Mouse (Mus musculus) fat pad, adult 2 months (tissue): Measurements from ENCODE around the gene Atxn7.

Experiments used
- DNase-seq: peaks from one replicate; pipeline ENCODE4 v3.0.0-alpha.2; 2011; ENCODE audit warnings: low read depth, low spot score; ENCODE audit errors: extremely low read depth

The Atxn7 gene

DNA sequence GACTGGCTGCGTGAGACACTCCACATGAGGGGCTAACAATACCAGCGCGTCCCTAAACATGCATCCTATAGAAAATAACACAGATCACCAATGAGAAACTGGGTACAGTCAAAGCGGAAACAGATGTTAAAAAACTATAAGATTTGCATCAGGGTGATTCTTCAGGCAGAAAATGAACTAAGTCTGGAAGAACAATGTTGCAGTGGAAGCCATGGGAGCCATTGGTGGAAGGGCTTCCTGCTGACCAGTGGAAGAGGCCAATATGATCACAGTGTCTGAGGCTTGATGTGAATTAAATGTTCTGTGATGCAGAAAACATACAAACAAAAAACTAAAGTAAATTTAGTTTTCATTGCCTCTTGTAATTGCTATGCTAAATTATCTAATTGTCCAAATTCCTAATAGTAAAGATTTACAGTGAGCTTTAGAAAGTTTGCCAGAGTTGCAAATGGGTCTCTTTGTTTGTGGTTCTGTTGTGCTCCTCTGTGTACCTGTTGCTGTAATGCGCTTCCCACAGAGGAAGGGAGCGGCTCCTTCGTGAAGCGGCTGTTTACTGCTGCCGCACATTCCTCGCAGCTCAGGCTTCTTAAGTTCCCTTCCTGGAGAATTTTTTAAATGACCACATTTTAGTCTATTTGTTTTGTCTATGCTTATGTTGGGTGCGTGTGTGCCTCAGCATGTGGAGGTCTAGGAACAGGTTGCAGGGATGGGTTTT is 101.4 kb downstream of the Atxn7 start:
- no peak for DNase-seq

DNA sequence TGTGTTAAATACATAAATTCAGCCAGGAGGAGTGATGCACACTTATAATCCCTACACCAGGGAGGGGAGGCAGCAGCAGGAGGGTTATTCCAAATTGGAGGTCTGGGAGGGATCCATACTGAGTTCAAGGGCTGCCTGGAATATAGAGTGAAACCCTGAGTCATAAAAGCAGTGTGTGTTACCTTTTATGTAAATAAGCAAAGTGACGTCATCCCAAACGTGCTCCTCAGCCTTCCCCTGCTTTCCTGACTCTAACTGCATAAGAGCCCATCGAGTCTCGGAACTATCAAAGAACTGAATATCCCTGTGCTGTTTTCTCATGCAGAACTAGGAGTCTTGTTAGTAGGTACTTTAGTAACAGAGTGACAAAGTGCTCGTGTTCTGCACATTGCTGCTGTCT is 102.1 kb downstream of the Atxn7 start:
- no peak for DNase-seq

DNA sequence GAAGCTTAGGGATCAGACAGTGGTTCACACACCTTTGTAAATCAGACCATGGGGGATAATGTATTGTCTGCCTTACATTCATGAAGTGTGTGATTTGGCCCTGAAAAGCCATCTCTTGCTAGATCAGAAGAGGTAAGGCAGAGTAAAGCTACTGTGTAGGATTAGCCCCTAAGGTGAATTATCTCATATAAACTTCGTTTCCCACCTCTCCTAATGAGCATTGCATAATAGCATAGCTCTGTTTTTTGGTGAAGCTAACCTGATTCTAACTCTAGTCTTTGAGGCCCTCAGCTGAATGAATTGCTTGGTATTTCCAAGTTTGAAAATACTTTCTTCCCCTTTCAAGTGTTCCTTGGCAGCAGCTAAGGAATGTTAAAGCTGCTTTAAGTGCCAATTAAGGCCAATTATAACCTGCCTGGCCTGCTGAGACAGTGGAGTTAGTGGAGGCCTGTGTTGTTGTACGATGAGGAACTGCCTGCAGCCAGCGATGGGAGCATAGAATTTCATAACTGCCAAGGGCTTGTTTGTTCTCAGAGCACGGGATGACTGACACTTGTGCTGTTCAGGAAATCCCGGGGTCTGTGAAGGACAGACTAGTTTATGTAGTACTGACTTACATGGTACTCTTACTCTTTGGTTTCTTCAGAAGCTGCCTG is 103.4 kb downstream of the Atxn7 start:
- DNase-seq: peak; percentile 73

DNA sequence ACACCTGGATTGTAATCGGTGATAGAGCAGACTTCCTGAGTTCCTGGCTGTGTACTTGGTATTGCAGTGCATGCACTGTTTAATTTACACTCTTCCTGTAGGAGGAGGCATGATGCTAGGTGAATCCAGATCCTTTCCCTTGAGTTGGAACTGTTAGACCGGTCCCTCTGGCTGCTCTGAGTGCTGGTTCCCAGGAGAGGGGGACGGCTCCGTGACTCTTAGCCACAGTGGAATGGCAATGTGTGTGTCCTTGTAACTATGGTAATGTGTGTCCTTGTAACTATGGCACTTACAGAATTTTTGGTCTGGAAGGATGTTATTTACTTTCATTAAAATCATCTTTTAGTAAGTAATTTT is 103.9 kb downstream of the Atxn7 start:
- DNase-seq: no peak

DNA sequence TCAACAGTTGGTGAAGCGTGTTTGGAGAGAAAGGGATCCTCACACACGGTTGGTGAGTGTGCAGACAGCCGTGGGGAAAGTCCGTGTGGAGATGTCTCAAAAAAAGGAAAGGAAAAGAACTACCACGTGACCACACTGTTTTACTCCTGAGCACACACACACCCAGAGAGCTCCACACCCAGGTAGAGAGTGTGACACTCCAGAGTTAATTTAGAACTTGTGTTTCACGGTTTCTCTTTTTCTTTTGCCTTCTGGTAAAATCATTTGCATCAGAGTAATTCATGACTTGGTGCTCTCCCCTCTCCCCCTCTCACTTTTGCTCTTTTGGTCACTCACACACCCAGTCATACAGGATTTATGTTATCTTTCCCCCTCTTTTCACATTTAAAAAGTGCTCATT is 105.0 kb downstream of the Atxn7 start:
- no peak for DNase-seq

DNA sequence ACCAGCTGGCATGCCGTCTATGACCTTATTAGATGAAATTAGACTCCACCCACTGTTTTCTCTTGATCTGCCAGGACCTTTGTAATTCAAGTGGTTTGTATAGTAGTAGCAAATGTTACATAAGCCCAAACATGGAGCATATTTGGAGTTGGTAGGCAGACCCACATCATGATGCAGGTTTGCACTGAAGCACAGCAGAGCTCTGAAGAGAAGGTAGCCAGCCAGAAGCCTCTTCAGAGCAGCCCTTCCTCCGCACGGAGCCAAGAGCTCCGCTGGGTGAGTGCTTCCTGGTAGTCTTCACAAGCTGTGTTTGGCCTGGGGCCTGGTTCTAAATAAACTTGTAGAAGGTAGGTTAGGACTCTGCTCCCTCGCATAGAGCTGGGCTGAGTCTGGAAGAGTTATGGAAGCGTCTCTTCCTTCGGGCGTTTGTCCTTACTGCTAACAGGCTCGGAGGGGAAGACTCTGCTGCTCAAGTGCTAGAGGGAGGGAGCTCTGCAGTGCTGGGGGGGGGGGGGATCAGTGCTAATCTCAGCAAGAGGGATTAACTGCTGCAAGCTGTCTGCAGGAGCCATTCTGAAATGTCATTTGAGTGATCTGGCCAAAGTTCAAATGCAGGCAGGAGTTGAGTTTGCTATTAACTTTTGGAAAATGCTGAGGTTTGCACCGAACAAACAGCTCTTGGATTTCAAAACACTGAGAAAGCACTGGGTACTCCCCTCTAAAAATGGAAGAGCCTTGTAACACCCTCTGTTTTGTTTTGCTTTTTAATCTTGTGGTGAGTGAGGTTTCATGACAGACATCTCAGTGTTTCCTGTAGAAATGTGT is 106.6 kb downstream of the Atxn7 start:
- no peak for DNase-seq

DNA sequence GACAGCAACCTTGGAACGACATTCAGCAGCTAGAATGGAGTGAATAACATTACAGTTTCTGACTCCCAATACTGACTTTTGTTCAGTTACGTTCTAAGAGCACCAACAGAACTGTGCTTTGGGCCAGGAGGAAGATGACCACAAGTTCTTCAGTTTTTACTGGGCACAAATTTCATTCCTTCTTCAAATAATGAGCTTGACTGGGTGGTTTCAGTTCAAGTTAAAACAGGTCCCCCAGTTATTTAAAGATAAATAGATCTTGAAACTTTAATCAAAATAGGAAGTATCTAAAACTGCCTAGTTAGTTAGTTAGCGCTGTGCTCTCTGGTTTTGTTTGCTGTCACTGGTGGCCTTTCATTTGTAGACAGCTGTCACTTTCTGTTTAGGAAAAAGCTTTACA is 107.3 kb downstream of the Atxn7 start:
- no peak for DNase-seq

DNA sequence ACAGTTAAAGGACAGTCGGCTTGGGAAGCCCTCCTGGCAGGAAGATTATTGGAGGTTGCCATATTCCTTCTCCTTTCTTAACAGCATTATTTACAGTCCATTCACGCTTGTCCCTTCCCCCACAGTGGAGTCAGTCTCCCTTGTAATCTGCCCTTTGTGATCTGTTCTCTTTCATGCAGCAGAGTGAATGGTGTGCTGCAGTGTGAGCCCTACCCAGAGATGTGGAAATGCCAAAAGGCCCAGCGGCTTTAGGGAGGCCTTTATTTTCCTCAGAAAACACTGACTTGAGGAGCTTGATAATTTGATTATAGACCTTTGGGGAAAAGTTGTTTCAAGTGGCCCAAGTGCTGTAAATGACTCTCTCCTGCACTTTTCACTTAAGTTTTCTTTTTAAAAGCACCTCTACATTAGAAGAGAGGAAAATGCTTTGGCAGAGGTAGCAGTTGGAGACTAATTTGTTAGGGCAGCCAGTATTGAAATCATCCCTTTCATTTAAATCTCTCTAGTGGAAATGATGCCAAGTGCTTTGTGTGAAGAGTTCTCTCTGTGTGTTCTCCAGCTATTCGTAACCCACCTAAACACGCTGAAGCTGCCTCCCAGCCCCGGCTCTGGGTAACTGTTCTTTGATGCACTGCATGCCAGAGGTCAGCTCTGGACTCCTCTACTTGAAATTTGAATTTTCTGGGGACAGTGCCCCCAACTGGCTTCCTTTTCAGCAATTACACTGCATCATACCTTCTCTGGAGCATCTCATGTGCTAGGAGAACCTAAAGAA is 109.5 kb downstream of the Atxn7 start:
- no peak for DNase-seq

DNA sequence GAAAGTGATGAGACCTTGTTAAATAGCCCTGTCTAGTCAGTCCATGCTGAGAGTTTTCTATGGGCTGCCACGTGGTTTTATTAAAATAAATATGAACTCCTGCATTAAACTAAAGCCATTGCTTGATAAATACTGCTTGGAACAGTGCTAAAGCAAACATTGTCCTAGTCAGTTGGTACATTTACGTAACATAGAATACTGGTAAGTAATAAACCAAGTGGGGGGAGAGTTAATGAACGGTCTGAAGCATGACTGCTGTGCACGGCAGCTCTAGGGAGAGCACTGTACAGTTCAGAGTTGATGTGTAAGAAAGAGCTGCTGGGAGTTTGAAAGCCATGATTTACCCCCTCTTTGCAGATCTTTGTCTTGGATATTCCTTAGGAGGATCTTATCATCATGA is 110.2 kb downstream of the Atxn7 start:
- DNase-seq: no peak

DNA sequence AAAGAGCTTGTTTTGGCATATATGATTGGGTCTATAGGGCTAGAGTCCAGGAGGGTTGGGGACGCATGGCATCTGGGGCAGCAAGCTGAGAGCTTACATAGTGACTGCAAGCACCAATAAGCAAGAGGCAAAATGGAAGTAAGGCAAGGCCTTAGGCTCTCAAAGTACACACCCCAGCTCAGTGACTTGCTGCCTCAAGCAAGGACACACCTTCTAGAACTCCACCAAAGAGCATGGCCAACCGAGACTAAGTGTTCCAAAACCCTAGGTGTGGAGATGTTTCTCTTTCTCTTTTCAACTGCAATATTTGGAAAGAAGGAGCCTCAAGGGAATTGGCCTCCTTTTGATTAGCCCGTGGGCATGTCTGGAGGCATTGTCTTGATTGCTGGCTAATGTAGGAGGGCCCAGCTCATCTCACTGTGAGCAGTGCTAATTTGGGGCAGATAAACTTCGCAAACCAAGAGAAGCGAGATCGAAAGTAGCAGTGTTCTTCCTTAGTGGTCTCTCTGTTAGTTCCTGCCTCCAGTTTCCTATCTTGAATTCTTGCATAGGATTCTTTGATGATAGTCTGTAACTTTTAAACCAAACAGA is 119.5 kb downstream of the Atxn7 start:
- DNase-seq: no peak

DNA sequence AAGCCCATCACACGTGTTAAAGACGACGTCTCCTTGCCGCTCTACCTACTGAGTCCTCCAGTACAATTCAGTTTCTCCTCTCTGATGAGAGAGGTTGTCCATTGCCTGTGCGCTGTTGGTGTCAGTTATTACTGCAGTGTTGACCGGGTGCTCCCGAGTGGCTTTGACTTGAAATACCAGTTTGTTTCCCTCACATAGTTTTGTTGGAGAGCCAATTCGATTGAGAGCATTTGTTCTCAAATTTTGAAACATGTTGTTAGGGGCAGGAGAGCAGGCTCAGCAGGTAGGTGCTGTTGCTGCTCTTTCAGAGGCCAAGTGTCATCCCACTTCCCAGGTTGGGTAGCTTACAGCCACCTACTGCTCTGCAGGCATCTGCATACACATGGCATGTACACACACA is 122.6 kb downstream of the Atxn7 start:
- DNase-seq: peak; percentile 39

DNA sequence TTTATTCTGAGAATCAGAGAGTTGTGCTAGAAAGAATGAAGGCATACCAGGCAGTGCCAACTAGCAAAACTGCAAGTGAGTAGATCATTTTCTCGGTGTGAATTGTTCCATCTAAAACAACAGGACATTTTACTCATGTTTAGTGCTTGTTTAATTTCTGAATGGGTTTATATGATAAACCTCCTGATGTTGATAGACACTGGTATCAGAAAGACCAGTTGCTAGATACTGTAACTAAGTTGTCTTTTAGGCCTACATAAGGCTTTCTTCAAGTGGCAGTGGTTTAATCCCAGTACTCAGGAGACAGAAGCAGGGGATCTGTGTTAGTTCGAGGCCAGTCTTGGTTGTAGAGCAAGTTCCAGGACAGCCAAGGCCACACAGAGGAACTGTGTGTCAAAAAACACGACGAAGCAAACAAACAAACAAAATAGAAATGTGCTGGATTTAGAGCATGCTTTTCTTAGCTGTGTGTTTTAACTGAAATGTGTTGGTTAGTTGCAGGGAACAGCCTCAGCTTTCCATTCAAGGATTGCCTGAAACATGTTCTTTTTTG is 125.5 kb downstream of the Atxn7 start:
- no peak for DNase-seq

DNA sequence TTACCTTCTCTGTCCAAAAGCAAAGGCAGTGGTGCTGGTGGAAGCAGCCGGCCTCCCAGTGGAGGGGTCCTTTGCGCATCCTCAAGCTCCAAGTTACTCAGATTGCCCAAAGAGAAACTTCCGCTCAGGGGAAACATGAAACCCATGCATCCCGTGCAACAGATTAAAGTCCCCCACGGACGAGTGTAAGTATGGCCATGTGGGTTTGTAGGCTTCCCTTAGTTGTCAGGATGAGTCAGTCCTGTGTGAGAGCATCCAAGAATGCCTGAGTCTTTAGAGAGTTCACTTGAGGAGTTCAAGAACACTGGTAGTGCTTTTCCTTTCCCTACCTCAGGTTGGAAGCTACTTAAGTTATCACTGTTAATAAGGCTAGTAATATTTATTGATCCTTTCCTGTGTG is 126.1 kb downstream of the Atxn7 start:
- no peak for DNase-seq

DNA sequence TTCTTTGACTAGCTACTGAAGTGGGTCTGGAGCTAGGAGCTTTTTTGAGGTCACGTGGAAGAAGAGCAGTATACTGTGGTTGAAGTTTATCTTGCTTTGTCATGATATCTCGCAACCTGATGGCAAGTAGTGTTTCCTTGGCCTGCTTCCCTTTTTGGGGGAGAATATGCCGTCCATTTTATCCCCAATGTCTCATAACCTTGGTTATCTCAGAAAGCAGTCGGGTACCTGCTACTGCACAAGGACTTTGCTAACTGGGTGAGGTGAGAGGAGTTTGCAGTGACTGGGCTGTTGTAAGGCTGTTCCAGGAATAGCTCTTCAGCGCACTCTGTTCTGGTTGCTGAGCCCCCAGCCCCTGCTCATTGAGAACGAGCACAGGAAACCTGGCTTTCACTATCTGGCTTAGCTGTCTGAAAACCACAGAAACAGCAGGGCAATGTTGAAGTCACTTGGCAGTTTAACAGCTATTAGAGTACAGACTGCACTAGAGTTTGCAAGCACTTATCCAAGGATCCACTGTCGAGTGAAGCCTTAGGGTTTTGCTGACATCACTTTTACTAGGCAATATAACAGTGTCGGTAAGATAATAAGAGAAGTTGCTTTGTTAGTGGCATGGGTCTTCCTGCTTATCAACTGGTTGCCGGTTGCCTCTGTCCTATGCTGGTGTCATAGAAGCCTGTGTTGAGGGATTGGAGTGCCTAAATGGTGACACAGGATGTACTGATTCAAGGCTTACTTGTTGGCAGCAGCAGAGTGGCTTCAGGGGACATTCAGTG is 127.0 kb downstream of the Atxn7 start:
- DNase-seq: no peak

DNA sequence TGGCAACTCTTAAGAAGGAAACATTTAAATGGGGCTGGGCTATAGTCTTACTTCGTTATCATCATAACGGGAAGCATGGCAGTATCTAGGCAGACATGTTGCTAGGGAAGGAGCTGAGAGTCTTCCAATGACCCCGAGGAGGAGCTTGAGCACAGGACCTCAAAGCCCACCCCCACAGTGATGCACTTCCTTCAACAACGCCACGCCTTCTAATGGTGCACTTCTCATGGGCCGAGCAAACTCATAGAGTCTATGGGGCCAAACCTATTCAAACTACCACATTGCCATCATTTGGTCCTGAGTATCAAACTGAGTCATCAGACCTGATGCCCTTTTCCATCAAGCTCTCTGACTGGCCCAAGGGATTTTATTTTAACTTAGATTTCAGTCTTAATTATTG is 129.3 kb downstream of the Atxn7 start:
- DNase-seq: no peak

DNA sequence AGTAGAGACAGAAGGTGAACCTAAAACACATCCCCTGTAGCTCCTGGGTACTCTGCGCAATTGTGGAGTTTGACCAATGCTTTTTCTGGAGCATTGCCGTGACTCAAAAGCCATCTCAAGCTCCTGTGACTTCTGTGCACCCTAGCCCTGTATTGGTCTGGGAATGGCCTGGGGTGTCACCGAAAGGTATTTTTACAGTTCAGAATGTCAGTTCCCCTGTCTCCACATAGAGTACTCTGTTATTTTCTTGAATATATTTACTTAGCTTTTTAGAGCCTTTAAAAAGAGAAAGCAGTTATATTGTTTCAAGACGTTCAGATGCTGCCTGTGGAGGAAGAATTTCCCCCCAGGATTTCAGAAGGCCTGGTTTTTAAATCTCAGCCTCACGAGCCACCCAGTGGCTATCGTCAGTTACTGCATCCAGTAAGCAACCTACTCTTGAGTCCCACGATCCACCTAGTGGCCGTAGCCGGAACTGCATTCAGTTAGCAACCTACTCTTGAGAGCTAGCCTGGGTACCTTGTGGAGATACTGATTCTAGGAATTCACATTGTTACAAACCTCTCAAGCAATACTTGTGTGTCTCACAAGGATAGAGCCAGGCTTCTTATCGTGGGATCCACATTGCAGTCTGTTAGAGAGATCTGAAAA is 137.2 kb downstream of the Atxn7 start:
- peak; percentile 26 for DNase-seq

DNA sequence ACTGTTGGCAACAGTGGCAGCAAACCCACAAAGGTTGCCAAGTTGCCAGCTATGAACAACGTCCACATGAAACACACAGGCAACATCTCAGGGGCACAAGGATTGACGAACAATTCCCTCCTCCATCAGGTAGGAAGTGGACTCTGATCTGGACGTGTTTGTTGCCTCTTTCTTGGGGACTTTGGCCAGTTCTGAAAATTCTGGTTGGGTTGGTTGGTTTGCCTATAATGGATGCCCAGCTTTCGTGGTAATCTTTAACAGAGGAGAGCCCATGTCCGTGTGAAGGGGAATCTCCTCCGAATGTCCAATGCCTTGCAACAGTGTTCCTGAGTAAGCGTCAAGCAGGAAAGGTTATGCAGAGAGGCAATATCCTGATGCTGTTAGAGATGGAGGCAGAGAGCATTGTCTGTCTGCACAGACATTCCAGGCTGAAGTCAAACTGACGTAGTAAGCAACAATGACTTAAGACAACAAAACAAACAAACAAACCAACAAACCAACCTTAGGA is 139.6 kb downstream of the Atxn7 start:
- no peak for DNase-seq

DNA sequence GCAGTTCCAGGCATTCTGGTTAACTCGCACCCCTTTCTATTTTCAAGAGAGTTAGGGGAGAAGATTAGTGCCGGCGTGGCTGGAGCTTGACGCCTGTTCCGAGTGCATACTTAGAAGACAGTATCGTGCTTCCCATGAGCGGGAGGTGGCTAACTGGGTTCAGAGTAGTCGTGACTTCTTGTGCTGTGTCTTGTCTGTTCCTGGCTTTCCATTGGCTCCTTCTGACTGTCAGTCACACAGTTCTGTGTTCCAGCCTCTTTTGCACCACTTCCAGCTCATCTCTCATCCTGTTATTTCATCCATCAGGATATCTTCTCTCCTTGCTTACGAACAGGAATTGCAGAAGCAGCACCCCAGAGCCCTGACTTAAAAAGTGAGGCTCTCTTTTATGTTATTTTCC is 140.1 kb downstream of the Atxn7 start:
- no peak for DNase-seq

DNA sequence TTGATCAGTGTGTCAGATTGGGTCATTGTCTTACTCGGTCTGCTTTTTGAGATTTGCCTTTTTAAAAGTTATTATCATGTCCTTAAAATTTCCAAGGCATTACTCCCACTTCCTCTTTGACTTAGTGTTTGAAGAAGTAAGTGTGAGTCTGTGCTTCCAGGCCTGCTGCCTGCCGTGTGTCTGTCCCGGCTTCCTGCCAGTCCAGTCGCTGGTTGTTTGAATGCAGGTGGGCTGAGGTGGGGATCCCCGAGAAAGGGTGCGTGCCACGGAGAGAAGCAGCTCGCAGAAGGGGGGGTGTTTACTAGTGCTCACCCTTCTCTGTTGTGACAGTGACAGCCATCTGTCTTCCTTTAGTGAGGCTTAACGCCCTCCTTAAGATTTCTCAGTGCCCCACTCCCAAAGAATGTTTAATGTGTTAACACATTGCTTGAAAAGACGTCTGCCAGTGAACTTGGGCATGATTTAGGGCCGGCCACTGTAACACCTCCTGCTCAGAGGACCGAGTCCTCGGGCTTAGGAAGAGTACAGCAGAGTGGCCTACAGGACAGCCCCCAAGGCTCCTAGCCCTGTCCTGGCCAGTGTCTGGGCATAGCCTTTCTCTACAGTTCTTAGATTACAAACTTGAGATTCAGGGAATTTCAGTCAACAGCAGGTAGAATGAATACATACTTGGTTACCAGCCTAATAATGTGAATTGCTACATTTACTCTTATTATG is 143.1 kb downstream of the Atxn7 start:
- no peak for DNase-seq
